Mouse (Mus musculus) testis, postnatal 14 days (tissue): ENCODE measurements at regions not wholly inside any gene's neighbourhood (a gene's known extent, or its start where the extent isn't known, plus 50 kb on each side); places are given as distances from the start of the nearest gene placed in this dataset.
"Not testable (repeated sequence)": the region's sequence is repeated elsewhere in the genome, so short reads cannot be mapped to it uniquely, and the experiment has no call there.

ENCODE experiments used
- DNase-seq: peaks from one replicate; pipeline ENCODE4 v3.0.0; 2021; ENCODE audit warnings: low spot score

- DNase-seq = no peak
Measured at GRCm38 (mm10) chr1:73644394-73644793, 479.9 kb downstream of the Tns1 start.

- DNase-seq = no peak
Measured at GRCm38 (mm10) chr1:73643431-73643830, 480.8 kb downstream of the Tns1 start.

- DNase-seq = no peak
Measured at GRCm38 (mm10) chr1:73642691-73643109, 481.5 kb downstream of the Tns1 start.

- DNase-seq = no peak
Measured at GRCm38 (mm10) chr1:73641456-73641855, 482.8 kb downstream of the Tns1 start.

- DNase-seq = no peak
Measured at GRCm38 (mm10) chr1:73640726-73641451, 483.4 kb downstream of the Tns1 start.

- DNase-seq = no peak
Measured at GRCm38 (mm10) chr1:73635709-73636108, 488.5 kb downstream of the Tns1 start.

GRCm38 (mm10) chr1:73634871-73635270 is 489.4 kb downstream of the Tns1 start:
- DNase-seq = no peak

GRCm38 (mm10) chr1:73633071-73633470 is 491.2 kb downstream of the Tns1 start:
- no peak for DNase-seq

- DNase-seq = no peak
Measured at GRCm38 (mm10) chr1:73630363-73630762, 493.9 kb downstream of the Tns1 start.

GRCm38 (mm10) chr1:73625365-73625764 is 498.9 kb downstream of the Tns1 start:
- DNase-seq = no peak

GRCm38 (mm10) chr1:73621121-73621520 is 503.1 kb downstream of the Tns1 start:
- not testable (repeated sequence) for DNase-seq

GRCm38 (mm10) chr1:73618551-73619170 is 505.6 kb downstream of the Tns1 start:
- DNase-seq = no peak

GRCm38 (mm10) chr1:73593653-73594385 is 530.4 kb downstream of the Tns1 start:
- no peak for DNase-seq

- DNase-seq = no peak
Measured at GRCm38 (mm10) chr1:73591342-73592099, 532.7 kb downstream of the Tns1 start.

- DNase-seq = no peak
Measured at GRCm38 (mm10) chr1:73579680-73580079, 544.6 kb downstream of the Tns1 start.

- no peak for DNase-seq
Measured at GRCm38 (mm10) chr1:73577019-73577418, 547.2 kb downstream of the Tns1 start.

- DNase-seq = no peak
Measured at GRCm38 (mm10) chr1:73575694-73576093, 548.6 kb downstream of the Tns1 start.

GRCm38 (mm10) chr1:73570944-73571343 is 553.3 kb downstream of the Tns1 start:
- DNase-seq = no peak

- DNase-seq = no peak
Measured at GRCm38 (mm10) chr1:73566770-73567169, 551.1 kb upstream of the Tnp1 start.

GRCm38 (mm10) chr1:73560594-73560993 is 544.9 kb upstream of the Tnp1 start:
- DNase-seq = no peak

- no peak for DNase-seq
Measured at GRCm38 (mm10) chr1:73547877-73548276, 532.2 kb upstream of the Tnp1 start.

GRCm38 (mm10) chr1:73545401-73545800 is 529.7 kb upstream of the Tnp1 start:
- DNase-seq = no peak
